Mouse (Mus musculus) heart, embryonic 12.5 days (tissue): ENCODE measurements around the gene Cyp26b1. TPM values are rescaled to one million over a fixed set of nuclear protein-coding genes. Genes with fewer than 3 reads are reported as not detected.

Experiments used
- ATAC-seq: fragments of 200-750 bp; cut with Nextera tagmentation; 2 replicates; pipeline ENCODE4 v1.8.0; 2017; ENCODE audit warnings: moderate TSS enrichment, moderate library complexity; ENCODE audit not compliant: insufficient number of reproducible peaks, low FRiP score
- H3K27ac ChIP-seq: fragments of 300-500 bp; sonication (generic); 2 replicates; pipeline ENCODE4 v1.5.1; 2016; ENCODE audit warnings: mild to moderate bottlenecking, moderate library complexity; ENCODE audit not compliant: poor library complexity, severe bottlenecking
- H3K27me3 ChIP-seq: fragments of 300-500 bp; sonication (generic); replicated peaks from 2 replicates; pipeline ENCODE4 v1.6.1; 2016; ENCODE audit warnings: mild to moderate bottlenecking, moderate library complexity
- H3K36me3 ChIP-seq: fragments of 300-500 bp; sonication (generic); 2 replicates; pipeline ENCODE4 v1.6.1; 2016; ENCODE audit warnings: mild to moderate bottlenecking, moderate library complexity
- H3K4me1 ChIP-seq: fragments of 300-500 bp; sonication (generic); replicated peaks from 2 replicates; pipeline ENCODE4 v1.6.1; 2016; ENCODE audit warnings: mild to moderate bottlenecking
- H3K4me2 ChIP-seq: fragments of 300-500 bp; sonication (generic); 2 replicates; pipeline ENCODE4 v1.6.1; 2016; ENCODE audit warnings: mild to moderate bottlenecking, moderate library complexity
- H3K4me3 ChIP-seq: fragments of 300-500 bp; sonication (generic); 2 replicates; pipeline ENCODE4 v1.5.1; 2016; ENCODE audit warnings: mild to moderate bottlenecking
- H3K9ac ChIP-seq: fragments of 300-500 bp; sonication (generic); 2 replicates; pipeline ENCODE4 v1.6.1; 2016; ENCODE audit warnings: mild to moderate bottlenecking, moderate library complexity
- H3K9me3 ChIP-seq: fragments of 300-500 bp; sonication (generic); replicated peaks from 2 replicates; pipeline ENCODE4 v1.6.1; 2016; ENCODE audit warnings: mild to moderate bottlenecking, moderate library complexity
- WGBS: fragments of 180-500 bp; shearing (Covaris S2); methylation state at CpG from one replicate; pipeline ENCODE4 v1.1.7; 2016; 5-methylcytosine and 5-hydroxymethylcytosine counted together
- polyA plus RNA-seq: library from polyadenylated mRNA; unstranded; fragments of >200 nt; fragmentation: Nextera tagmentation; extraction: Ambion mirVana; gene quantifications from 2 replicates; pipeline ENCODE4 v1.2.1, GENCODE M21; 2016

Gene Cyp26b1
- polyA plus RNA-seq = 2.9 and 3.8 TPM in 2 replicates

- H3K4me2 ChIP-seq = no peak within 1 kb of the TSS
- no peak within 1 kb of the TSS for H3K4me3 ChIP-seq
- no peaks in the 10 kb centered on the region for H3K9me3 ChIP-seq
- no peaks in the 10 kb centered on the region for H3K36me3 ChIP-seq
- WGBS = 84% methylated on average over 10 of the region's 10 CpGs
- peaks cover 38% of the 10 kb centered on the region for H3K4me1 ChIP-seq
- ATAC-seq = no peak
- H3K27me3 ChIP-seq = peaks cover 30% of the 10 kb centered on the region
- no peak within 1 kb of the TSS; the same call in 1 of the 2 replicates for H3K27ac ChIP-seq
- H3K9ac ChIP-seq = no peak within 1 kb of the TSS
Measured at GRCm38 (mm10) chr6:84593693-84594092, at the start of gene Cyp26b1. Gene Cyp26b1 (minus strand): TSS chr6:84593908.

GRCm38 (mm10) chr6:84641062-84641431 is 47.3 kb upstream of the Cyp26b1 start:
- 46% methylated on average over 4 of the region's 4 CpGs for WGBS
- Histone ChIP-seq H3K27ac (peak overlapping the region; percentile 35), H3K4me2 (no peak overlapping the region)

DNA sequence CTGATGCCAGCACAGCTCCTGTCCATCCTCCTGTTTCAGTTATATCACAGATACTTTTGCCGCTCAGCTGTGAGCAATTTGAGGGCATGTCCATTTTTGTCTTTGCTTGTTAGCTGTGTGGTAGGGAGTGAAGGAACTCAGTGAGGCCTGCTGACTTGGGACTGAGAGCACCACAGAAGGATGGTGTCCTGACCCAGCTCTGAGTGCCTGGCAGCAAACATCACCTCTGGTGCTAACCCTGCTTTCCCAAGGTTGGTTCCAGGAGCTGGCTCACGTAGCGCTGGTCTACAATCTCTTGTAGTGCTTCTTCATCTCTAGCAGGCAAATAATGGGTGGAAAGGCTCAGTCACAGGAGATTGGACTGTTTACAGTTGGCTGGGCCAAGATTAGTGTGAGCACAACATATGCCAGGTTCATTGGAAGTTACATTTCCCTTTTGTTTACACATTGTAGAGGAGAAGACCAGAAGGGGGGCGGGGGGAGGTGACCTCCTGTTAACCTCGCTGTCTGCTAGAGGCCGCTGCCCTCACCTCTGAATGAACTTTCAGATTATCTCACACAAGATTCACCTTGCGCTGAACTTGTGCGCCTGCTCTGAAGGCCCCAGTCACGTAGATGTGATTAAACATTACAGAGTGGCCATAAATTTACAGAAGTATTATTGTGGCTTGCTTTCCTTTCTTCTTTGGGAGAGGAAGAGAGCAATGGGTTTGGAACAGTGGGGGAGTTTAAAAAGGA is 46.8 kb upstream of the Cyp26b1 start:
- Histone ChIP-seq H3K9ac (no peak overlapping the region), H3K4me1 (peaks cover 35% of the 10 kb centered on the region), H3K36me3 (no peaks in the 10 kb centered on the region), H3K9me3 (no peaks in the 10 kb centered on the region), H3K27ac (peak overlapping the region; percentile 35), H3K27me3 (no peaks in the 10 kb centered on the region), H3K4me3 (no peak overlapping the region), H3K4me2 (no peak overlapping the region)
- WGBS = 29% methylated on average over 9 of the region's 9 CpGs
- peak; percentile 67 for ATAC-seq

More at GRCm38 (mm10) chr6:84641062-84641431, 47.3 kb upstream of the Cyp26b1 start:
- Histone ChIP-seq H3K9me3 (no peaks in the 10 kb centered on the region), H3K4me1 (peaks cover 35% of the 10 kb centered on the region), H3K27me3 (no peaks in the 10 kb centered on the region), H3K36me3 (no peaks in the 10 kb centered on the region), H3K9ac (no peak overlapping the region), H3K4me3 (no peak overlapping the region)
- no peak for ATAC-seq

DNA sequence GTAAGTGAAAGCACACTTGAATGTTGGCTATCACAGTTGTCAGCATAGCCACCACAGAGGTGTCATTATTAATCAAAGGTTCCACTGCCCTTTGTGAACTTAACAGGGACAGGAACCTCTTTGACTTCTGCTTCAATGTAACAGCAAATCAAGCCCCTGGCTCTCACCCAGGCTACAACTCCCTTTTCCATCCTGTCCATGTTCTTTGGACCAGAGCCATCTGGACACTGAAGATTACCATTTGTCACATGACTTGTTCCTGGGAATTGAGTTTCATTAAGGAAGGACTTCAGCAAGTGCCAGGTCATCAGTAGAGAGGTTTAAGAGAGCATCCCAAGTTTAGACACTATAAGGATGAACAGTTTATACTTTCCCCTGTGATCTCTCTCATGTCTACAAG is 44.5 kb upstream of the Cyp26b1 start:
- H3K27me3 ChIP-seq = no peaks in the 10 kb centered on the region
- no peaks in the 10 kb centered on the region for H3K36me3 ChIP-seq
- no peak overlapping the region for H3K4me2 ChIP-seq
- H3K9me3 ChIP-seq = no peaks in the 10 kb centered on the region
- no peak for ATAC-seq
- H3K9ac ChIP-seq = no peak overlapping the region
- H3K27ac ChIP-seq = no peak overlapping the region
- H3K4me3 ChIP-seq = no peak overlapping the region
- H3K4me1 ChIP-seq = peaks cover 35% of the 10 kb centered on the region

GRCm38 (mm10) chr6:84631588-84631987 is 37.9 kb upstream of the Cyp26b1 start:
- peaks cover 6% of the 10 kb centered on the region for H3K4me1 ChIP-seq
- no peaks in the 10 kb centered on the region for H3K36me3 ChIP-seq
- no peak for ATAC-seq
- WGBS = 76% methylated on average over 2 of the region's 2 CpGs
- no peak overlapping the region for H3K4me3 ChIP-seq
- H3K27me3 ChIP-seq = no peaks in the 10 kb centered on the region
- H3K4me2 ChIP-seq = no peak overlapping the region
- no peaks in the 10 kb centered on the region for H3K9me3 ChIP-seq
- no peak overlapping the region for H3K9ac ChIP-seq
- H3K27ac ChIP-seq = no peak overlapping the region

GRCm38 (mm10) chr6:84630276-84630675 is 36.6 kb upstream of the Cyp26b1 start:
- Histone ChIP-seq H3K27ac (no peak overlapping the region), H3K27me3 (no peaks in the 10 kb centered on the region), H3K4me3 (no peak overlapping the region), H3K9ac (no peak overlapping the region), H3K9me3 (no peaks in the 10 kb centered on the region), H3K4me1 (peaks cover 6% of the 10 kb centered on the region), H3K4me2 (no peak overlapping the region), H3K36me3 (no peaks in the 10 kb centered on the region)
- WGBS = 39% methylated on average over 1 of the region's 1 CpGs
- no peak for ATAC-seq

DNA sequence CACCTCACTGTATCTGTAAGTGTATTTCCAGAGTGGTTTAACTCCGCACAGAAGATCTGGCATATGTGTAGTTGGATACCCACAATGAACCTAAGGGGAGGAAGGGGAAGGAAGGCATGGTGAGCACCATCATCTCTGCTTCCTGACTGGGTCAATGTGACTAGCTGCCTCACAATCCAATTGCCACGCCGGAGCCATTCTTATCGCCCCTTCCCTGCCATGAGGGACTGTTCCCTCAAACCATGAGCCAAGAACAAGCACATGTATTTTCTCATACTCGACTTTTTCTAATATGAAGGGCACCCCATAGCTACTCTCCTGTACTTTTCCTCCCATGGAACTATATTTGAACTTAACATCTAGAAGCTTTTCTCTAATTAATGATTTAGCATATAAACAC is 35.1 kb upstream of the Cyp26b1 start:
- Histone ChIP-seq H3K9ac (no peak overlapping the region), H3K4me1 (peaks cover 6% of the 10 kb centered on the region), H3K27ac (no peak overlapping the region), H3K36me3 (no peaks in the 10 kb centered on the region), H3K9me3 (no peaks in the 10 kb centered on the region), H3K4me3 (no peak overlapping the region), H3K27me3 (no peaks in the 10 kb centered on the region), H3K4me2 (no peak overlapping the region)
- ATAC-seq = no peak
- WGBS = 80% methylated on average over 5 of the region's 5 CpGs

GRCm38 (mm10) chr6:84626398-84626797 is 32.7 kb upstream of the Cyp26b1 start:
- Histone ChIP-seq H3K4me2 (no peak overlapping the region), H3K9me3 (no peaks in the 10 kb centered on the region), H3K27ac (no peak overlapping the region), H3K4me1 (peaks cover 6% of the 10 kb centered on the region), H3K4me3 (no peak overlapping the region), H3K36me3 (no peaks in the 10 kb centered on the region), H3K9ac (no peak overlapping the region), H3K27me3 (no peaks in the 10 kb centered on the region)
- WGBS = 83% methylated on average over 2 of the region's 2 CpGs
- ATAC-seq = no peak

DNA sequence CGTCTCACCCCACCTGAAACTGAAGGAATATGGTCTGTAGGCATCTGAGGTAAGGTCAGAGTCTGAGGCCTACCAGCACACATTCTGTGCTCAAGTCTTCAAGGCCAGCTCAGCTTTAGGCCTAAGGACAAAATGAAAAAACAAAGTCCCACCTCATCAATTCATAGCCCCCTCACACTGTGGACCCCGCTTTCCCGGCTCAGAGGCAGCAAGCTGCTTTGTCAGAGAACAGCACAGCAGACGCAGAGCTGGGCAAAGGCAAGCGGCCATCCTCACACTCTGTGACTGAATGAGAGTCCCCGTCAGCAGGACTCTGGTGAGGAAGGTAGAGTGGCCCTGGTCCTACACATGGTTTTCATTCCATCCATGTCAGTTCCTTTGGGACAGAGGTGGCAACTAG is 25.5 kb upstream of the Cyp26b1 start:
- H3K4me1 ChIP-seq = no peaks in the 10 kb centered on the region
- no peak overlapping the region for H3K4me2 ChIP-seq
- WGBS = 78% methylated on average over 6 of the region's 6 CpGs
- no peak for ATAC-seq
- no peaks in the 10 kb centered on the region for H3K9me3 ChIP-seq
- H3K4me3 ChIP-seq = no peak overlapping the region
- no peak overlapping the region for H3K27ac ChIP-seq
- H3K36me3 ChIP-seq = peaks cover 13% of the 10 kb centered on the region
- no peak overlapping the region for H3K9ac ChIP-seq
- no peaks in the 10 kb centered on the region for H3K27me3 ChIP-seq

- no peak overlapping the region for H3K27ac ChIP-seq
- ATAC-seq = no peak
- no peak overlapping the region for H3K4me3 ChIP-seq
- H3K27me3 ChIP-seq = no peaks in the 10 kb centered on the region
- no peak overlapping the region for H3K9ac ChIP-seq
- 90% methylated on average over 1 of the region's 1 CpGs for WGBS
- H3K36me3 ChIP-seq = peaks cover 13% of the 10 kb centered on the region
- no peaks in the 10 kb centered on the region for H3K9me3 ChIP-seq
- no peaks in the 10 kb centered on the region for H3K4me1 ChIP-seq
- H3K4me2 ChIP-seq = no peak overlapping the region
Measured at GRCm38 (mm10) chr6:84617051-84617450, 23.3 kb upstream of the Cyp26b1 start.

DNA sequence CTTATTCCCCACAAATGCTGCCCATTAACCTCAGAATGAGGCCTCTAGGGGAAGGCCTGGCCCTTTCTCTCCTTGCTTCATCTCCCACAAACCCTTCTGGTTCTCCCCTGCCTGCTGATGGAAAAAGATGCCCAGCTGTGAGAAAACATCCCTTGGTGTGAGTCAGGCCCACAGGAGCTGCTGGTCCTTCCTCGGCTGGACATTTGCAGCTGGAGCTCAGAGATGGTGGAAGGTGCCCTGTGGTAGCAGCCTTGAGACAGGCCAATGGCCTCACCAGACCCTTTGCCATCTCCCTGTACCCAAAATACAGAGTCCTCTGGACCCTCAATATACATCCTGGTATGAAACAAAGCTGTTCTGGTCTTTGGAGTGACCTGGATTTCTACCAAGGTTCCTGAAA is 22.9 kb upstream of the Cyp26b1 start:
- no peaks in the 10 kb centered on the region for H3K4me1 ChIP-seq
- H3K27me3 ChIP-seq = no peaks in the 10 kb centered on the region
- H3K4me3 ChIP-seq = no peak overlapping the region
- H3K9me3 ChIP-seq = no peaks in the 10 kb centered on the region
- no peak overlapping the region for H3K27ac ChIP-seq
- H3K9ac ChIP-seq = no peak overlapping the region
- no peak overlapping the region for H3K4me2 ChIP-seq
- no peak for ATAC-seq
- 59% methylated on average over 1 of the region's 1 CpGs for WGBS
- peaks cover 13% of the 10 kb centered on the region for H3K36me3 ChIP-seq

DNA sequence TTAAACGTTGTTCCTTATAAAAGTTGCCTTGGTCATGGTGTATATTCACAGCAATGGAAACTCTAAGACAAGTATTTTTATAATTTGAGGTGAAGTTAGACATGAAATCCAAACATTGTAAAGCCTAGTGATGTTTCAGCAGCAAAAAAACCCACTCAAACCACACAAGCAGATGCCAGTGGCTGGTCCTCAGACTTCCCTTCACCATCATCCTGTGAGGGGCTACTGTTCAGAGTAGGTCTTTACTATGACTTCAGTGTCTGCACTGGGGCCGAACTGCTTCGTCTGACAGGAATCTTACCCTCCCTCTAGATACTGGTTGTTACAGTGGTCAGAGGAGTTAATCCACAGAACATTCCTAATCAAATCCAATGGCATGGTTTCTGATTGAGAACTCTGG is 19.9 kb upstream of the Cyp26b1 start:
- Histone ChIP-seq H3K4me3 (no peak overlapping the region), H3K9ac (no peak overlapping the region), H3K9me3 (no peaks in the 10 kb centered on the region), H3K4me2 (no peak overlapping the region), H3K27ac (no peak overlapping the region), H3K36me3 (no peaks in the 10 kb centered on the region), H3K4me1 (no peaks in the 10 kb centered on the region), H3K27me3 (no peaks in the 10 kb centered on the region)
- no peak for ATAC-seq
- WGBS = 82% methylated on average over 3 of the region's 3 CpGs
